Mouse (Mus musculus): Measurements from ENCODE around the gene Fmn2. TPM values are rescaled to one million over a fixed set of nuclear protein-coding genes. Genes with fewer than 3 reads are reported as not detected.
A peak's percentile ranks its signal among the peaks of the same experiment; 100 is the strongest.

The Fmn2 gene
- polyA plus RNA-seq, 1 experiment from 2014 or later, result 8.0 TPM

DNA sequence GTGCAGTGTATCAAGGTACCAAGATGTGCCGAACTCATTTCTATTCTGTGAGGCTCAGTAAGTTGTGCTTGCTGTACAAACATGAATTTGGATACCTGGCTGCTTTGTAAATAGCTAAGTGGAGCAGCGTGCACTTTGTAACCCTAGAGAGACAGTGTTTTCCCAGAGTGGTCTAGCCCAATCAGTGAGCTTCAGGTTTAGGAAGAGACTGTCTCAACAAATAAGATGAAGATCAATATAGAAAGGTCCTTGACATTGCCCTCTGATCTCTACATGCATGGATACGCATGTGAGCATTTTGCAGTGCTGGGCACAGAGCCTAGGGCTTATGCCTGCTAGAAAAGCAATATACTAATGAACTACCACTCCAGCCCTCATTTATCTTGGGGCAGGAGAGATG is 67.0 kb downstream of the Fmn2 start:
- Histone ChIP-seq H3K4me3 (no peak overlapping the region), H3K4me1 (replicated peaks) (no peaks in the 10 kb centered on the region), H3K36me3 (peaks cover 30% of the 10 kb centered on the region), H3K27ac (no peak overlapping the region), H3K27me3 (ENCODE audit: insufficient read depth, poor library complexity, severe bottlenecking) (no peaks in the 10 kb centered on the region), H3K9me3 (no peaks in the 10 kb centered on the region)
- DNase-seq (ENCODE audit: low spot score), result no peak
- 92% methylated on average over 3 of the region's 3 CpGs for WGBS

DNA sequence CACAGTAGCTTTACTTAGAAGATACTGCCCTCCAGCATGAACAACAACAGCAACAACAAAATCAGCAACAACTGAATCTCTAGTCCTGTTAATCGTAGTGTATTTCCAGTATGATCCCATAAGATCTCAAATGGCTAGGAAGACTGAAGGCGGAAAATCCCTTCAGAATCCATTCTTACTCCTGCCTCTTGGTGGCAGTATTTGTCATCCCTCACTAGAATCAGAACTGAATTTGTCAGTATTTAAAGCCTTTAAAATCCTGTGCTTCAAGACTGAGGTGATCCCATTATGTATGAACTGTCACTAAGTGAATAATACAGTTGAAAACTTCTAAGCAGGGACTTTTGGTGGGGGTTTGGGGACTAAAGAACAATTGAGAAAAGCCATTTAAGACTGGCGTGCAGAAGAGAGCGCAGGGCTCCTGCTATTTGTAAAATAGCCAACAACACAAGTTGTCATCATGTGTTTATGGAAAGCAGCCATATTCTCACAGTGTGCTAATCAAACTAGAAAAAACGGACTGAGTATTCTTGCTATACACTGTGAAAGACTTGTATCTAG is 90.9 kb downstream of the Fmn2 start:
- Histone ChIP-seq H3K36me3 (peaks cover 2% of the 10 kb centered on the region; the same call in 1 of the 2 replicates), H3K4me3 (no peak overlapping the region), H3K4me1 (replicated peaks) (no peaks in the 10 kb centered on the region), H3K9me3 (no peaks in the 10 kb centered on the region), H3K27me3 (ENCODE audit: insufficient read depth, poor library complexity, severe bottlenecking) (no peaks in the 10 kb centered on the region), H3K27ac (no peak overlapping the region)
- no peak for DNase-seq (ENCODE audit: low spot score)
- 81% methylated on average over 5 of the region's 5 CpGs for WGBS

DNA sequence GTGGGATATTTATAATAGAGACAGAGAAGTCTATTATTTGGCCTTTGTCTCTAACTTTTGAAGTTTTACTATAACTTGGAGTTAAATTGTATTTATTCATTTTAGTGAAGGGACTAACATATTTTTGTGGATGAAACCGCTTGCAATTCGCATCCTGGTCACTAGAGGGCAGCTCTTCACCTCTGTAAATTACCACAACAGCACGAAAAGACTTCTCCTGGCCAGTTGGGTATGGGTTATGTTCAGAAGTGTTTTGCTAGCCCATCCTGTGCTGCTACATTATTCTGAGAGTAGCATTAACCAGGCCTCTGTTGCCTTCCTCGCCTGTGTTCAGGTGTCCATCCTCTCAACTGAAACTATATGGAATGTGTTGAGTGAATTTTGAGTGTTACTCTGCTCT is 93.4 kb downstream of the Fmn2 start:
- WGBS, result 8% methylated on average over 4 of the region's 4 CpGs
- no peak overlapping the region for H3K27ac ChIP-seq

DNA sequence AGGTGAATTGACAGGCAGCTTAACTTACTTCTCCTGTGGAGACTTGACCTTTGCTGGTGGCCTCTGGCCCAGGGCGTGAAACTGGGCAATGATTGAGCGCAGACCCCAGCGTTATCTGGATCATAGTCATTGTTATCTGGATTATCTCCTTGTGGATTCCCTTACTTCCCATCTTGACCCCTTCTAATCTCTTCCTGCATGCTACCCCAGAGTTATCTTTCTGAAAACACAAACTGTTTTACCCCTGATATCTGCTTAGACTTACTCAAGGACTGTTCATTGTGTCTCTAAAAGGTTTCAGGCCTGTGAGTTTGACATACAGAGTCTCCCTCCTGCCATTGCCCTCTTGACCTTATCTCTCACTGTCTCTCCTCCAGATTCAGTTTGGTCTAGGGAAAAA is 95.9 kb downstream of the Fmn2 start:
- Histone ChIP-seq H3K4me1 (replicated peaks) (no peaks in the 10 kb centered on the region), H3K36me3 (peaks cover 18% of the 10 kb centered on the region), H3K27ac (no peak overlapping the region), H3K9me3 (no peaks in the 10 kb centered on the region), H3K4me3 (no peak overlapping the region), H3K27me3 (ENCODE audit: insufficient read depth, poor library complexity, severe bottlenecking) (no peaks in the 10 kb centered on the region)
- 76% methylated on average over 3 of the region's 3 CpGs for WGBS
- no peak for DNase-seq (ENCODE audit: low spot score)

More for the DNA sequence above, 93.4 kb downstream of the Fmn2 start:
- Histone ChIP-seq H3K4me3 (no peak overlapping the region), H3K4me1 (replicated peaks) (no peaks in the 10 kb centered on the region), H3K9me3 (no peaks in the 10 kb centered on the region), H3K36me3 (peaks cover 18% of the 10 kb centered on the region), H3K27me3 (ENCODE audit: insufficient read depth, poor library complexity, severe bottlenecking) (no peaks in the 10 kb centered on the region)
- DNase-seq (ENCODE audit: low spot score), result peak; percentile 44

DNA sequence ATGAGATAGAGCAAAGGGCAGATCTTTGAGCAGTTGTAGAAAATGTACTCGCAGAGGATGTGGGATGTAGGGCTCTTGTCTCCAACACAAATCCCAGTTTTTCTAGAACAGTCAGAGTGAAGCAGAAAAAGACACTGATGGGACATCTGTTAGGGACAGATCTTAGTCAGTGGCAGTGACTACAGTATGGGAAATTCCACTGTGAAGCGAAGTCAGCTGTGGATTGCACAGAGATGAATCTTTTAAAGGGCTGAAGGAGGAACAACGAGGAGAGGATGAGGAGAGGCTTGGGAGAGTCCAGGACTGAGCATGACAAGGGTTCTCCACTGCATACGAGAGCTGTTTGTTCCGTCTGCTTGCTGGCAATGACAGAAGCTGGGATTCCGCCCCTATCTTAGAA is 96.6 kb downstream of the Fmn2 start:
- no peaks in the 10 kb centered on the region for H3K27me3 ChIP-seq (ENCODE audit: insufficient read depth, poor library complexity, severe bottlenecking)
- no peak overlapping the region for H3K27ac ChIP-seq
- no peaks in the 10 kb centered on the region for H3K9me3 ChIP-seq
- no peak overlapping the region for H3K4me3 ChIP-seq
- 91% methylated on average over 6 of the region's 6 CpGs for WGBS
- DNase-seq (ENCODE audit: low spot score), result no peak
- peaks cover 18% of the 10 kb centered on the region for H3K36me3 ChIP-seq
- H3K4me1 ChIP-seq (replicated peaks), result no peaks in the 10 kb centered on the region

DNA sequence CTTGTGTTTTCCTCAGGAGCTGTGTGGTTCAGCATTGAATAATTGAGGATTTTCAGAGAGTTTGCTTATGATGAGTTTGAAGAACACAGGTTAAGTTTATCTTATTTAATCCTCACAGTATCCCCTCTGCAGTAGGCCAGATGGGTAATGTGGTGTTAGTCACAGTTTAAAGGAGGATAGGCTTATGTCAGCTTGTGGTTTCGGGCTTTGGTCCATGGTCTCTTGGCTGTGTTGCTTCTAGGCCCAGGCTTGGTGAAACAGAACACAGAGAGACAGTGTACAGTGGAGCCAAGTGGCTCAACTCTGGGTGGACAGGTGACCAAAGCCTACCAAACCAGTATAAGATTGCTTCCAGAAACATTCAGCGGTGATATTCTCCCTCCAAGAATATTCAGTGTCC is 98.4 kb downstream of the Fmn2 start:
- 90% methylated on average over 2 of the region's 2 CpGs for WGBS
- H3K9me3 ChIP-seq, result no peaks in the 10 kb centered on the region
- no peak overlapping the region for H3K27ac ChIP-seq
- no peaks in the 10 kb centered on the region for H3K27me3 ChIP-seq (ENCODE audit: insufficient read depth, poor library complexity, severe bottlenecking)
- no peak overlapping the region for H3K4me3 ChIP-seq
- no peak for DNase-seq (ENCODE audit: low spot score)
- peaks cover 18% of the 10 kb centered on the region for H3K36me3 ChIP-seq
- H3K4me1 ChIP-seq (replicated peaks), result no peaks in the 10 kb centered on the region

DNA sequence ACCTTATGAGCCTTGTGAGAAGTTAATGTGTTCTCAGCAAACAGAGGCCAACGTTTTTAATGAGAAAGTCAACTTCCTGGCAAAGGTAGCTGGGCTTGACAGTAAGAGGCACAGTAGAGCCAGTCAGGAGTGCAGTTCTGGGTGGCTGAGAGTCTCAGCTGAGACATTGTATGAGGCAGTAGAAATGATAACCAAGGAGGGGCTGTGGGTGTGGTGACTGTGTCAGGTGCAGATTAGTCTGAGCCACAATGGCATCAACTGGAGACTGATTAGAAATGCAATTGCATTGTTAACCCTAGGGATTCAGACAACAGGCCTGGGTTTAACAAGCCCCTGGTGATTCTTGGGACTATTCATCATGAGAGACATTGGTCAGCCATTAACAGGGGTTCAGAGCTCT is 99.0 kb downstream of the Fmn2 start:
- no peak for DNase-seq (ENCODE audit: low spot score)

DNA sequence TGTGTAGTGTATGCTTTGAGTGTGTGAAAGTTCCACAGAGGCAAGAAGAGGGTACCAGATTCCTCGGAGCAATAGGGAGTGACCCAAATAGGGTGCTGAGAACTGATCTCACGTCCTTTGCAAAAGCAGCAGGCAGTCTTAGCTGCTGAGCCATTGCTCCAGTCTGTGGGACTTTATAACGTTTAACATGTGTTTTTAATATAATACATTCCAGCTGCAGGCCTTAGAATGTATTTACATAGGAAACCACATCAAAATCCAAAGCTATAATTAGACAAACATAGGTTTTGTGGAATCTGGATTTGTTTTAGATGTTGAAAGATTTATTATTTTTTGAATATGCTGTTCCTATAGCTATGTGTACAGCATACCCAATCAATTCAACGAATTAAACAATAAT is 115.7 kb downstream of the Fmn2 start:
- Histone ChIP-seq H3K4me3 (no peak overlapping the region), H3K9me3 (no peaks in the 10 kb centered on the region), H3K4me1 (replicated peaks) (no peaks in the 10 kb centered on the region), H3K27me3 (ENCODE audit: insufficient read depth, poor library complexity, severe bottlenecking) (no peaks in the 10 kb centered on the region), H3K36me3 (peaks cover 32% of the 10 kb centered on the region), H3K27ac (no peak overlapping the region)
- 75% methylated on average over 4 of the region's 4 CpGs for WGBS
- no peak for DNase-seq (ENCODE audit: low spot score)

More for the DNA sequence above, 99.0 kb downstream of the Fmn2 start:
- no peak overlapping the region for H3K4me3 ChIP-seq
- no peaks in the 10 kb centered on the region for H3K9me3 ChIP-seq
- no peaks in the 10 kb centered on the region for H3K27me3 ChIP-seq (ENCODE audit: insufficient read depth, poor library complexity, severe bottlenecking)
- no peaks in the 10 kb centered on the region for H3K4me1 ChIP-seq (replicated peaks)
- H3K36me3 ChIP-seq, result peaks cover 18% of the 10 kb centered on the region
- no peak overlapping the region for H3K27ac ChIP-seq
- 64% methylated on average over 1 of the region's 1 CpGs for WGBS

DNA sequence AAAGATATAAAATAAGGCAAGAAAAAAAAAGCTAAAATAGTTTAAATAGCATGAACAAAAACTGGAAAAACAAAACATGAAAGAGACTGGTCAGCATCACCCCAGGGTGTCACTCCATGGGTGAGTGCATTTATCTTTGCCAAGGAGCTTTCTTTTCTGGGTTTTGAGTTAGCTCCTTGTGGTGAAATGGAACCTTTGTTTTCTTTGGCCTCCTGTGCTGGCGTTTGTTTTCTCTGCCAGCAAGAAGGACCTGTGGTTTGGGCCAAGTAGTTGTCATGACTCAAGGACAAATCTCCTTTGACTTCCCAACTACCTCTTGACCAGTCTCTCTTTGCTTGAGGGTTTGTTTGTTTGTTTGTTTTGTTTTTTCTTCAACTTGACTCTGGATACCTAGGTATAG is 119.9 kb downstream of the Fmn2 start:
- 32% methylated on average over 1 of the region's 1 CpGs for WGBS
- Histone ChIP-seq H3K27ac (no peak overlapping the region), H3K4me1 (replicated peaks) (no peaks in the 10 kb centered on the region)

DNA sequence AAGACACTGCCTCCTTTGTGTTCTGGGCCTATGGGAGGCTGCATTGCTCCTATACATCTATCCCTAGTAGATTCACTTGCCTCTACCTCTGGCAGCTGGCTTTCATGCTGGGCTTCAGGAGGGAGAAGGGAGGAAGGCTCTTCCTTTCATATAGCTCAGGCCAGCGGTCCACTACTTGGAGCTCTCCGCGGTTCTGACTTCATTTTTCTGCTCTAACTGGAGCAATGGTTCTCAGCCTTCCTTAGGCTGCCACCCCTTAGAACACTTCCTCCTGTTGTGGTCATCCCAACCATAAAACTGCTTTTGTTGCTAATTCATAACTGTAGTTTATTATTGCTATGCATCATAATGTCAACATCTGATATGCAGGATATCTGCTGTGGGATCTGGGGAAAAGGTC is 121.4 kb downstream of the Fmn2 start:
- no peaks in the 10 kb centered on the region for H3K4me1 ChIP-seq (replicated peaks)
- H3K36me3 ChIP-seq, result peaks cover 23% of the 10 kb centered on the region
- no peak for DNase-seq (ENCODE audit: low spot score)
- no peak overlapping the region for H3K27ac ChIP-seq
- H3K9me3 ChIP-seq, result no peaks in the 10 kb centered on the region
- H3K4me3 ChIP-seq, result no peak overlapping the region
- WGBS, result 37% methylated on average over 3 of the region's 3 CpGs
- no peaks in the 10 kb centered on the region for H3K27me3 ChIP-seq (ENCODE audit: insufficient read depth, poor library complexity, severe bottlenecking)

More for the DNA sequence above, 119.9 kb downstream of the Fmn2 start:
- Histone ChIP-seq H3K36me3 (peaks cover 9% of the 10 kb centered on the region), H3K27me3 (ENCODE audit: insufficient read depth, poor library complexity, severe bottlenecking) (no peaks in the 10 kb centered on the region), H3K4me3 (no peak overlapping the region), H3K9me3 (no peaks in the 10 kb centered on the region)
- no peak for DNase-seq (ENCODE audit: low spot score)

DNA sequence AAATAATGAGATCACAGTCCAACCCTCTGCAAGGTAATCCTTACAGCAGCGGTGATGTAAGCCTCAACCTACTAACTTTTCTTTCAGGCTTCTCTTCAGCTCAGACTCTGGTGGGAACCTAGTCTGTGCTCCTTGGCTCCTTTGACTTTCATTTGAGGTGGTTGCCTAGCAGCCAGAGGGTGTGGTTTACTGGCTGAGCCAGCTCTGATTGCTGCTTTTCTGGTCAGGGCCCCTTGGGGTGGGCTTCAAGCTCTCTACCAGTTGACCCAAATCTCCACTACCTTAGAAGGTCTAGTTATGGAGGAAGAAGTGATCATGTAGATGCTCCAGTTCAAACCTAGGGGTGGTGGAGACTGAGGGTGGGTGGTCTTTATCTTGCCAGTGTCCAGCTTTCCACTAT is 128.4 kb downstream of the Fmn2 start:
- no peak for DNase-seq (ENCODE audit: low spot score)
- no peak overlapping the region for H3K27ac ChIP-seq
- no peaks in the 10 kb centered on the region for H3K9me3 ChIP-seq
- H3K4me1 ChIP-seq (replicated peaks), result peaks cover 7% of the 10 kb centered on the region
- no peaks in the 10 kb centered on the region for H3K27me3 ChIP-seq (ENCODE audit: insufficient read depth, poor library complexity, severe bottlenecking)
- 74% methylated on average over 1 of the region's 1 CpGs for WGBS
- peaks cover 35% of the 10 kb centered on the region for H3K36me3 ChIP-seq
- no peak overlapping the region for H3K4me3 ChIP-seq

DNA sequence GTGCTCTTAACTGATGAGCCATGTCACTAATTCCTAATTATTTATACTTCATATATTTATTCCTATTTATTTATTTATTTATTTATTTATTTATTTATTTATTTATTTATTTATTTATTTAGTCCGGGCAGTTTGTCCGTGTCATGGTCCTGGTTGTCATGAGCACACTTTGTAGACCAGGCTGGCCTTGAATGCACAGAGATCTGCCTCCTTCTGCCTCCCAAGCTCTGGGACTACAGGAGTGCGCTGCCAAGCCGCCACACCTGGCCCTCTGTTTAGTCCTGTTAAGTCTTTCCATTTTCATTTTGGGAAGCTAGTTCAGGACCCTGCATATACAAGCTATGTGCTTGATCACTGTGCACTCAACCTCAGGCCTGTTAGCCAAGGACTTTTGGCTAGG is 134.7 kb downstream of the Fmn2 start:
- DNase-seq (ENCODE audit: low spot score), result no peak
- Histone ChIP-seq H3K4me3 (no peak overlapping the region), H3K27me3 (ENCODE audit: insufficient read depth, poor library complexity, severe bottlenecking) (no peaks in the 10 kb centered on the region), H3K27ac (no peak overlapping the region), H3K36me3 (peaks cover 13% of the 10 kb centered on the region), H3K9me3 (no peaks in the 10 kb centered on the region), H3K4me1 (replicated peaks) (no peaks in the 10 kb centered on the region)
- 95% methylated on average over 4 of the region's 4 CpGs for WGBS

DNA sequence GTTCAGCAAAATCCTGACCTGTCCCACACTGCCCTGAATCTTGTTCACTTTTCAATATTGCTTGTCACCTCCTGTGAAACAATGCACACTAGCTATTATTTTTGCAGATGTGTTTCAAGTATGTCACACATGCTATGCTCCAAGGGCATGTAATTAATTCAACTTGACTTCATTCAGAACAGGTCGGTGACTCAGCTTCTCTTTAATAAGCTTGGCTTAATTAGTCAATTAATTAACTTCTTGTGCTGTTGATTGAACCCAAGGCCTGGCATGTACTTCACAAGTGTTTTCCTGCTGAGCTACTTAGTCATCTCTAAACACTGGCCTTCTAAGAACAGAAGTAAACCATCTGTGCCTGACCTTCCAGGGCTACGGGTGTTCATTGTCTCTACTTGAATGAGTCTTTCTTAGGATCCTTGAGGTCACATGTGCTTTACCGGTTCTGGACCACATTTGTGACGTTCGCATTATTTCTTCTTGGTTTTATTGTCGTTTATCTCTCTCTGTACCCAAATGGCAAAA is 136.0 kb downstream of the Fmn2 start:
- DNase-seq (ENCODE audit: low spot score), result no peak

DNA sequence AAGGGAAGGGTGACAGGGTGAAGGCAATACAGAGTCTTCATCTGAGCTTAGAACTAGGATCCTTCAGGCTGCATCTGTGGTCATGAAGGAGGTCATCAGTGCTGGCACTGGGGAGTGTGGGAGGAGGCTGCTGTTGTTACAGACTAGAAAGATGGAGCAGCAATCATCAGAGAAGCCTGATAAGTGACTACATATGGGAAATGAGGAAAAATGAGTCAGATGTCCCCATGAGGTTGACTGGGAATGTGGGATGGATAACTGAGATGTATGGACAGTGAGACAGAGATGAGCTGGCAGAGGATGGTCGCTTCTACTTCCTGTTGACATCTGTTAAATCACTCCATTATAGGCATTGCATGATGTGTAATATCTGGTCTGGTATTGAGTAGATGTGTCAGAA is 139.3 kb downstream of the Fmn2 start:
- Histone ChIP-seq H3K36me3 (no peaks in the 10 kb centered on the region), H3K27ac (no peak overlapping the region), H3K4me3 (no peak overlapping the region), H3K27me3 (ENCODE audit: insufficient read depth, poor library complexity, severe bottlenecking) (no peaks in the 10 kb centered on the region), H3K4me1 (replicated peaks) (peaks cover 8% of the 10 kb centered on the region; the same call in 1 of the 2 replicates), H3K9me3 (no peaks in the 10 kb centered on the region)
- 91% methylated on average over 1 of the region's 1 CpGs for WGBS
- no peak for DNase-seq (ENCODE audit: low spot score)

More for the DNA sequence above, 136.0 kb downstream of the Fmn2 start:
- WGBS, result 77% methylated on average over 6 of the region's 6 CpGs
- no peaks in the 10 kb centered on the region for H3K27me3 ChIP-seq (ENCODE audit: insufficient read depth, poor library complexity, severe bottlenecking)
- no peaks in the 10 kb centered on the region for H3K4me1 ChIP-seq (replicated peaks)
- peaks cover 3% of the 10 kb centered on the region for H3K36me3 ChIP-seq
- H3K27ac ChIP-seq, result no peak overlapping the region
- no peaks in the 10 kb centered on the region for H3K9me3 ChIP-seq
- H3K4me3 ChIP-seq, result no peak overlapping the region

Measured in hindbrain, embryonic 10.5 days (tissue).